Mouse (Mus musculus): ENCODE measurements around the gene Sod1. TPM values are rescaled to one million over a fixed set of nuclear protein-coding genes. Genes with fewer than 3 reads are reported as not detected.
A peak's percentile ranks its signal among the peaks of the same experiment; 100 is the strongest.
"Not testable (repeated sequence)": the region's sequence is repeated elsewhere in the genome, so short reads cannot be mapped to it uniquely, and the experiment has no call there.

The Sod1 gene
- polyA plus RNA-seq, 1 experiment from 2014 or later = 976 TPM

DNA sequence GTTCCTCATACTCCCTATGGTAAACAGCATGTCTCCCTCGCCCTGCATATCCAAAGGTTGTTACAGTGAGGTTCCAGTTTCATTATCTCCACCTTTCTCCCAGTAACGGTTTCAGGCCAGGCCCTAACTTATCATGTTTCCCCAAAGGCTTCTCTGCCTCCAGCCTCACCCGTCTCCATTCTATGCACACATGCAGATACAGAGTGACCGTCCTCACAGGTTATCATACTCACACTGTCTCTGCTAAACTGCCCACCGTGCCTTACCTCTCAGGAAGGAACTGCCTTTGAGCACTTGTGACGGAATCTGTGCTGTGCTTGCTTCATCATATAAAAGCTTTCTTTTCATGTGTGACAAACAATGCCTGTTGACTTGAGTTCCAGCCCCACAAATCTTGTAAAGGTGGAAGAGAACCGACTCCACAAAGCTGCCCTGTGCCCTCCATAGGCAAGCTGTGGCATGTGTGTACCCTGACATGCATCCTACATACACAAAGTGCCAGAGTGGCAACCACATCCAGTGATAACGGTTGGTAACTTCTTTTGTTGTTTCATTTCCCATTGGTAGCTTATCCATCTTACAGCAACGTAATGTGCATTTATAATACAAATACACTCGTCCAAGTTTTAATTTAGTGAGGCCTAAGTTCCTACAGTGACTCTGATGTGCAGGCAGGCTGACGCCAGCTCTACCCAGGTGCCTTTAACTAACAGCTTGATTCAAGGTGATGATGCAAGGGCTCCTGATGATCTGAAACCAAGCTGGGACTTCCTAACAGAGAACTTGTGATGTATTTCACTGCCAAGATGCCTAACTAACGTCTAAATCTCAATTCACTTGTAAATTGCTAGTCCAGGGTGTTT is 6.8 kb upstream of the Sod1 start:
- no peak overlapping the region for H3K9ac ChIP-seq
- H3K36me3 ChIP-seq = no peaks in the 10 kb centered on the region
- no peaks in the 10 kb centered on the region; the same call in 1 of the 2 replicates for H3K27me3 ChIP-seq
- H3K9me3 ChIP-seq = no peaks in the 10 kb centered on the region
- H3K4me3 ChIP-seq = no peak overlapping the region
- ATAC-seq (ENCODE audit: insufficient number of reproducible peaks, insufficient read depth, low FRiP score, low TSS enrichment) = no peak
- 79% methylated on average over 12 of the region's 12 CpGs for WGBS
- H3K27ac ChIP-seq = no peak overlapping the region
- H3K4me1 ChIP-seq = no peaks in the 10 kb centered on the region
- H3K4me2 ChIP-seq (replicated peaks) = no peak overlapping the region

GRCm38 (mm10) chr16:90214731-90215565 is 5.6 kb upstream of the Sod1 start:
- Histone ChIP-seq H3K9ac (no peak overlapping the region), H3K4me1 (0 out of 2 replicates have a peak, but pooled peaks cover 3% of the 10 kb centered on the region), H3K36me3 (no peaks in the 10 kb centered on the region), H3K27ac (no peak overlapping the region), H3K4me3 (no peak overlapping the region), H3K27me3 (no peaks in the 10 kb centered on the region; the same call in 1 of the 2 replicates), H3K9me3 (no peaks in the 10 kb centered on the region), H3K4me2 (replicated peaks) (no peak overlapping the region)
- 93% methylated on average over 11 of the region's 11 CpGs for WGBS
- ATAC-seq (ENCODE audit: insufficient number of reproducible peaks, insufficient read depth, low FRiP score, low TSS enrichment) = no peak

DNA sequence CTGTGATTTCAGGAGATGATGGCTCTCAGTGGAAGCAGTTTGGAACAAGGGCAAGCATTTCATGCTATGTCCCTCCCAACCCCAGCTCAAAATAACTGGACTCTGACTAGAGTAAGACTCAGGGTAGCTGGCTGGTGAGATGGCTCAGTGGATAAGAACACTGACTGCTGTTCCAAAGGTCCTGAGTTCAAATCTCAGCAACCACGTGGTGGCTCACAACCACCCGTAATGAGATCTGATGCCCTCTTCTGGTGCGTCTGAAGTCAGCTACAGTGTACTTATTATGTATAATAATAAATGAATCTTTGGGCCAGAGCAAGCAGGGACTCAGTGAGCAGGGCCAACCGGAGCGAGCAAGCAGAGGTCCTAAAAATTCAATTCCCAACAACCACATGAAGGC is 4.7 kb upstream of the Sod1 start:
- not testable (repeated sequence) for H3K4me3 ChIP-seq; H3K4me2 ChIP-seq (replicated peaks); H3K4me1 ChIP-seq; H3K9ac ChIP-seq; H3K27ac ChIP-seq; H3K9me3 ChIP-seq; H3K36me3 ChIP-seq; ATAC-seq (ENCODE audit: insufficient number of reproducible peaks, insufficient read depth, low FRiP score, low TSS enrichment); H3K27me3 ChIP-seq
- 86% methylated on average over 5 of the region's 5 CpGs for WGBS

DNA sequence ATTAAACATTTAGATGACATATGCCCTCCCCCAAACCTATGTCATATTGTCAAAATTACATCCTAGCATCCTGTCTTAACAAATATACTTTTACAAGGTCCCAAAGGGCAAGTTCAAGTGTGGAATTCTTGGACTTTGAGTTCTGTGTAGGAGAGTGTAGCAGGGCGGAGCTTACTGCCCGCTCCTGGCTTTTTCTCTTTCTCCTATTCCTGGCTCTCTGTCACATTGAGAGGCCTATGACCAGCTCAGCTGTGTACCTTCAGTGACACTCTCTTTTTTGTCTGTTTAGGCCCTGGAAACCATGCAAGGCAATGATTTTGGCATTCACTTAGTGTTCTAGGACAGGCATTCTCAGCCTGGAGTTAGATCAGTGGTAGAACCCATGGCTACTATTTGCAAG is 4.1 kb upstream of the Sod1 start:
- Histone ChIP-seq H3K36me3 (no peaks in the 10 kb centered on the region), H3K4me3 (no peak overlapping the region), H3K4me2 (replicated peaks) (no peak overlapping the region), H3K9ac (no peak overlapping the region), H3K9me3 (no peaks in the 10 kb centered on the region), H3K27me3 (no peaks in the 10 kb centered on the region; the same call in 1 of the 2 replicates), H3K4me1 (0 out of 2 replicates have a peak, but pooled peaks cover 4% of the 10 kb centered on the region), H3K27ac (no peak overlapping the region)
- WGBS = 93% methylated on average over 2 of the region's 2 CpGs
- no peak for ATAC-seq (ENCODE audit: insufficient number of reproducible peaks, insufficient read depth, low FRiP score, low TSS enrichment)

- Histone ChIP-seq H3K36me3 (no peaks in the 10 kb centered on the region), H3K4me3 (no peak overlapping the region), H3K4me2 (replicated peaks) (no peak overlapping the region), H3K27me3 (no peaks in the 10 kb centered on the region; the same call in 1 of the 2 replicates), H3K27ac (no peak overlapping the region), H3K9me3 (no peaks in the 10 kb centered on the region), H3K4me1 (peaks cover 7% of the 10 kb centered on the region), H3K9ac (no peak overlapping the region)
- 27% methylated on average over 3 of the region's 3 CpGs for WGBS
- ATAC-seq (ENCODE audit: insufficient number of reproducible peaks, insufficient read depth, low FRiP score, low TSS enrichment) = no peak
Observed at GRCm38 (mm10) chr16:90217356-90217755, 3.2 kb upstream of the Sod1 start.

- no peak overlapping the region for H3K4me3 ChIP-seq
- ATAC-seq (ENCODE audit: insufficient number of reproducible peaks, insufficient read depth, low FRiP score, low TSS enrichment) = no peak
- 64% methylated on average over 4 of the region's 4 CpGs for WGBS
- H3K36me3 ChIP-seq = no peaks in the 10 kb centered on the region
- no peak overlapping the region for H3K9ac ChIP-seq
- no peak overlapping the region for H3K27ac ChIP-seq
- H3K4me1 ChIP-seq = peaks cover 13% of the 10 kb centered on the region
- no peak overlapping the region for H3K4me2 ChIP-seq (replicated peaks)
- no peaks in the 10 kb centered on the region; the same call in 1 of the 2 replicates for H3K27me3 ChIP-seq
- no peaks in the 10 kb centered on the region for H3K9me3 ChIP-seq
Observed at GRCm38 (mm10) chr16:90217926-90218325, 2.6 kb upstream of the Sod1 start.

- not testable (repeated sequence) for H3K9ac ChIP-seq; ATAC-seq (ENCODE audit: insufficient number of reproducible peaks, insufficient read depth, low FRiP score, low TSS enrichment); H3K27me3 ChIP-seq; H3K9me3 ChIP-seq; H3K4me3 ChIP-seq; H3K4me2 ChIP-seq (replicated peaks); H3K27ac ChIP-seq
- 70% methylated on average over 4 of the region's 4 CpGs for WGBS
- peaks cover 14% of the 10 kb centered on the region for H3K4me1 ChIP-seq
- peaks cover 12% of the 10 kb centered on the region for H3K36me3 ChIP-seq
Observed at GRCm38 (mm10) chr16:90219445-90219844, 1.1 kb upstream of the Sod1 start.

DNA sequence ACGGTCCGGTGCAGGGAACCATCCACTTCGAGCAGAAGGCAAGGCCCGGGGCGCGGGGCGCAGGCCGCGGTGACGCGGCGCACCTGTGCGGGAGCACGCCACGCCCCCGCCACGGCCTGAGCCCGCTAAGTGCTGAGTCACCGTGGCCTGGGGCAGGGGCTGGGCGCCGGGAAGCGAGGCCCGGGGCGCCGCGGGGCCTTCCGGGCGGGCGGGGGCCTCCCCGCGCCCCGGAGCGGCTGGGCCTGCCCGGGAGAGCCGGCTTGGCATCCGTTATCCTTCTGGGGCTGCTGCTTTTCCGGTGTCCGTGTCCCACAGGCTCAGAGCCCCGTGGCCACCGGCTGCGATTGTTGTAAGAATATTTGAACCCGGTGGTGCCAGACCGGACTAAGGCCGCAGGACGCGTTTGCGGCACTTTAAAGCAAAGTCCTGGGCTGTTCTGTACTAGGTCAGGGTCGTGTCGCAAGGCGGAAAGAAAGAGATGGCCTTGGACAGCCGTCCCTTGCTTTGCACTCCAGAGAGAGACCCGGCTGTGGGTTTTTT is 408 bp downstream of the Sod1 start:
- WGBS = 2% methylated on average over 48 of the region's 52 CpGs
- H3K27ac ChIP-seq = peak overlapping the region; percentile 81
- peaks cover 14% of the 10 kb centered on the region for H3K4me1 ChIP-seq
- H3K4me3 ChIP-seq = peak overlapping the region; percentile 75
- peak; percentile 62 for ATAC-seq (ENCODE audit: insufficient number of reproducible peaks, insufficient read depth, low FRiP score, low TSS enrichment)
- no peaks in the 10 kb centered on the region for H3K27me3 ChIP-seq
- H3K36me3 ChIP-seq = peaks cover 26% of the 10 kb centered on the region
- peak overlapping the region; percentile 78 for H3K4me2 ChIP-seq (replicated peaks)
- H3K9ac ChIP-seq = peak overlapping the region; percentile 81
- no peaks in the 10 kb centered on the region for H3K9me3 ChIP-seq

DNA sequence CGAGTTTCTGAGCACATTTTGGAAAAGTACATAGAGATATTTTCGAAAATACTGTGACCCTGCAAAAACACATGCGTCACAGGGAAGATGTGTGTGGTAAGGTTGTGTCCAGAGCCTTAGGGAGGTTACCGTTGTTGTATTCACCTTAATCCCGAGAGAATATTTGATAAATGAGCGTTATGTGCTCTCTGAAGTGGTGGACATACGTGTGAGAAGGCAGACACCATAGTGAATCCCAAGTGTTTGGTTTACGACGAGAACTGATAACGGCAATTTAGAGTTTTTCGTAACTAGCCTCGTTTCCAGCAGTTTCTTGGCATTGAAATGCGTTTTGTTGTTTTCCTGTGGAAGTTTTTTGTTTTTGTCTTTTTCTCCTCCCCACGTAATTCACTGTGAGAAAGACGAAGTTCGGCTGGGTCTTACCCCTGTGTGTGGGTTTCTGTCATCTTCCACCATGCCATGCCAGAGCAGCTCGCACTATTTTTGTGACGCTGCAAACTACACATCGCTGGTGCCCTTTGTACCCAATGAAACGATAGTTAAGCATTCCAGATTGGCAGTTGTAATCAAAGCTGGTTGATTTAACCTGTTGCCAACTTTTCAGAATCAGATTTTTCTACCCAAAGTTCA is 1.0 kb downstream of the Sod1 start:
- peak overlapping the region; percentile 81 for H3K9ac ChIP-seq
- H3K27me3 ChIP-seq = no peaks in the 10 kb centered on the region
- no peak for ATAC-seq (ENCODE audit: insufficient number of reproducible peaks, insufficient read depth, low FRiP score, low TSS enrichment)
- WGBS = 10% methylated on average over 20 of the region's 20 CpGs
- peak overlapping the region; percentile 78 for H3K4me2 ChIP-seq (replicated peaks)
- no peaks in the 10 kb centered on the region for H3K9me3 ChIP-seq
- peaks cover 32% of the 10 kb centered on the region for H3K36me3 ChIP-seq
- no peak overlapping the region for H3K27ac ChIP-seq
- peaks cover 14% of the 10 kb centered on the region for H3K4me1 ChIP-seq
- peak overlapping the region; percentile 75 for H3K4me3 ChIP-seq

DNA sequence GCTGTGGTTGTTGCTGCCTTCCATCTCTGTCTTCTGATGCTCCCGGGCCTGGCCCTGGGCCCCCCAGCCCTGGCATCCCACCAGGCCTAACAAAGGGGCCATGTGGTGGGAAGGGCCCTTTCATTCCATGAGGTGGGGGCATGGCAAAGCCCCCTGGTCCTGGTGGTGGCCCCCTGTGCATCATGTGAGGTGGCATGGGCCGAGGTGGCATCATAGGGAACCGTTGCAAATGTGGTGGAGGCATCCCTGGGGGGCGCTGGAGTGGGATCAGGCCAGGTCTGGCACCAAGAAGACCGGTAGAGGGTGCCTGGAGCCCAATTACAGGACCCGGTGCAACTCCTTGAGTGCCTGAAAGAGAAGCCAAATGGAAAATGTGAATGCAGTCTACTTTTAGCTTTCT is 9.3 kb downstream of the Sod1 start:
- H3K27me3 ChIP-seq = no peaks in the 10 kb centered on the region
- H3K4me3 ChIP-seq = no peak overlapping the region
- ATAC-seq (ENCODE audit: insufficient number of reproducible peaks, insufficient read depth, low FRiP score, low TSS enrichment) = 0 out of 2 replicates have a peak, but pooled peaks have one; percentile 41
- H3K9ac ChIP-seq = no peak overlapping the region
- H3K9me3 ChIP-seq = no peaks in the 10 kb centered on the region
- 86% methylated on average over 6 of the region's 6 CpGs for WGBS
- H3K4me1 ChIP-seq = no peaks in the 10 kb centered on the region
- H3K36me3 ChIP-seq = peaks cover 47% of the 10 kb centered on the region
- H3K4me2 ChIP-seq (replicated peaks) = no peak overlapping the region
- H3K27ac ChIP-seq = no peak overlapping the region

DNA sequence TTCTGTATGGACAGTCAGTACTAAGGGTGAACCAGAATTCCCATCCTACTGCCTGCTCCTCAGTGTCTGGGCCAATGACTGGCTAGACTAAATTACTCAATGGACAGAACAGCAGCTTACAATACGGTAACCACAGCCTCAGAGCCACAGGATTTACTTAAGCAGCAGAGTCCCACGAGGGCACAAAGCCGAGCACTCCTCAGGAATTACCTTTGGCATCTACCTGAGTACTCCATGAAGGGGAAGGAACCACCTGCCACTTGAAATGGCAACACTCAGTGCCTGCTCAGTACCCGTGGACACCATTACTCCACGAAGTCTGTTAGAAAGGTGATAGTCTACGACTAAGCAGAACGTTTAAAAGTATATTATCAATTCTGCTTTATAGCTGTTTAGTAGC is 10.7 kb downstream of the Sod1 start:
- ATAC-seq (ENCODE audit: insufficient number of reproducible peaks, insufficient read depth, low FRiP score, low TSS enrichment) = no peak
- WGBS = 92% methylated on average over 7 of the region's 7 CpGs
- no peaks in the 10 kb centered on the region for H3K27me3 ChIP-seq
- no peak overlapping the region for H3K9ac ChIP-seq
- H3K9me3 ChIP-seq = no peaks in the 10 kb centered on the region
- no peak overlapping the region for H3K4me3 ChIP-seq
- H3K27ac ChIP-seq = no peak overlapping the region
- H3K4me2 ChIP-seq (replicated peaks) = no peak overlapping the region
- no peaks in the 10 kb centered on the region for H3K4me1 ChIP-seq
- H3K36me3 ChIP-seq = peaks cover 41% of the 10 kb centered on the region

All from embryonic facial prominence, embryonic 12.5 days (tissue).